Mouse (Mus musculus) midbrain, embryonic 16.5 days (tissue): Measurements from ENCODE around the gene Tbk1. TPM values are rescaled to one million over a fixed set of nuclear protein-coding genes. Genes with fewer than 3 reads are reported as not detected.
A peak's percentile ranks its signal among the peaks of the same experiment; 100 is the strongest.

ENCODE experiments used
- ATAC-seq: fragments of 200-750 bp; cut with Nextera tagmentation; 2 replicates; pipeline ENCODE4 v1.8.0; 2017; ENCODE audit warnings: moderate TSS enrichment
- H3K27ac ChIP-seq: fragments of 300-500 bp; sonication (generic); 2 replicates; pipeline ENCODE4 v1.5.1; 2014; ENCODE audit warnings: mild to moderate bottlenecking, low read length, mixed read lengths
- H3K27me3 ChIP-seq: fragments of 300-500 bp; sonication (generic); 2 replicates; pipeline ENCODE4 v1.6.1; 2014; ENCODE audit warnings: low read depth, low read length, mixed read lengths; ENCODE audit not compliant: control insufficient read depth, insufficient read depth
- H3K36me3 ChIP-seq: fragments of 300-500 bp; sonication (generic); 2 replicates; pipeline ENCODE4 v1.6.1; 2014; ENCODE audit warnings: mild to moderate bottlenecking, low read length, moderate library complexity, mixed read lengths; ENCODE audit not compliant: control insufficient read depth, insufficient read depth
- H3K4me1 ChIP-seq: fragments of 300-500 bp; sonication (generic); 2 replicates; pipeline ENCODE4 v1.6.1; 2014; ENCODE audit warnings: mild to moderate bottlenecking, low read length, mixed read lengths; ENCODE audit not compliant: control insufficient read depth, insufficient read depth
- H3K4me2 ChIP-seq: fragments of 300-500 bp; sonication (generic); 2 replicates; pipeline ENCODE4 v1.6.1; 2014; ENCODE audit warnings: mild to moderate bottlenecking, low read length, mixed read lengths
- H3K4me3 ChIP-seq: fragments of 300-500 bp; sonication (generic); 2 replicates; pipeline ENCODE4 v1.5.1; 2014; ENCODE audit warnings: low read depth, mild to moderate bottlenecking, low read length, moderate library complexity, mixed read lengths
- H3K9ac ChIP-seq: fragments of 300-500 bp; sonication (generic); 2 replicates; pipeline ENCODE4 v1.6.1; 2014; ENCODE audit warnings: low read depth, low read length, mixed read lengths
- H3K9me3 ChIP-seq: fragments of 300-500 bp; sonication (generic); replicated peaks from 2 replicates; pipeline ENCODE4 v1.6.1; 2014; ENCODE audit warnings: mild to moderate bottlenecking, low read length, mixed read lengths; ENCODE audit not compliant: control insufficient read depth, poor library complexity, severe bottlenecking
- WGBS: fragments of 180-500 bp; shearing (Covaris S2); extraction: QIAGEN DNeasy Blood & Tissue Kit; methylation state at CpG from one replicate; pipeline ENCODE4 v1.1.7; 2014; 5-methylcytosine and 5-hydroxymethylcytosine counted together
- polyA plus RNA-seq: library from polyadenylated mRNA; unstranded; fragments of >200 nt; fragmentation: Nextera tagmentation; extraction: Ambion mirVana; gene quantifications from 2 replicates; pipeline ENCODE4 v1.2.1, GENCODE M21; 2015

The Tbk1 gene
- polyA plus RNA-seq, 1 experiment from 2014 or later, result 35.9 TPM

- Histone ChIP-seq H3K4me2 (no peak overlapping the region), H3K27me3 (no peaks in the 10 kb centered on the region), H3K36me3 (no peaks in the 10 kb centered on the region), H3K9me3 (no peaks in the 10 kb centered on the region), H3K9ac (no peak overlapping the region), H3K4me3 (no peak overlapping the region), H3K27ac (no peak overlapping the region), H3K4me1 (no peaks in the 10 kb centered on the region)
- WGBS, result 69% methylated on average over 2 of the region's 2 CpGs
- no peak for ATAC-seq
Measured at GRCm38 (mm10) chr10:121519710-121520109, 66.9 kb downstream of the Tbk1 start.

- ATAC-seq, result no peak
- H3K9me3 ChIP-seq, result no peaks in the 10 kb centered on the region
- H3K4me2 ChIP-seq, result no peak overlapping the region
- H3K9ac ChIP-seq, result no peak overlapping the region
- WGBS, result 30% methylated on average over 18 of the region's 18 CpGs
- no peaks in the 10 kb centered on the region for H3K4me1 ChIP-seq
- no peaks in the 10 kb centered on the region for H3K36me3 ChIP-seq
- no peak overlapping the region for H3K4me3 ChIP-seq
- H3K27me3 ChIP-seq, result no peaks in the 10 kb centered on the region
- H3K27ac ChIP-seq, result no peak overlapping the region
Measured at GRCm38 (mm10) chr10:121516008-121516600, 70.5 kb downstream of the Tbk1 start.

- ATAC-seq, result no peak
- Histone ChIP-seq H3K36me3 (no peaks in the 10 kb centered on the region), H3K4me3 (no peak overlapping the region), H3K4me2 (no peak overlapping the region), H3K27ac (no peak overlapping the region), H3K9ac (no peak overlapping the region), H3K9me3 (no peaks in the 10 kb centered on the region), H3K27me3 (no peaks in the 10 kb centered on the region), H3K4me1 (peaks cover 12% of the 10 kb centered on the region; the same call in 1 of the 2 replicates)
- WGBS, result 34% methylated on average over 24 of the region's 24 CpGs
Measured at GRCm38 (mm10) chr10:121509751-121510643, 76.6 kb downstream of the Tbk1 start.

GRCm38 (mm10) chr10:121507755-121508544 is 78.6 kb downstream of the Tbk1 start:
- Histone ChIP-seq H3K36me3 (no peaks in the 10 kb centered on the region), H3K9me3 (no peaks in the 10 kb centered on the region), H3K27me3 (no peaks in the 10 kb centered on the region), H3K4me1 (peaks cover 16% of the 10 kb centered on the region), H3K27ac (no peak overlapping the region), H3K4me3 (no peak overlapping the region), H3K4me2 (no peak overlapping the region), H3K9ac (no peak overlapping the region)
- ATAC-seq, result no peak
- WGBS, result 90% methylated on average over 16 of the region's 16 CpGs

- no peaks in the 10 kb centered on the region for H3K36me3 ChIP-seq
- 43% methylated on average over 29 of the region's 29 CpGs for WGBS
- no peaks in the 10 kb centered on the region for H3K27me3 ChIP-seq
- H3K4me2 ChIP-seq, result no peak overlapping the region
- H3K27ac ChIP-seq, result peak overlapping the region; percentile 5; the same call in 1 of the 2 replicates
- no peak overlapping the region for H3K4me3 ChIP-seq
- peaks cover 16% of the 10 kb centered on the region for H3K4me1 ChIP-seq
- no peaks in the 10 kb centered on the region for H3K9me3 ChIP-seq
- no peak overlapping the region for H3K9ac ChIP-seq
- no peak for ATAC-seq
Measured at GRCm38 (mm10) chr10:121506731-121507583, 79.6 kb downstream of the Tbk1 start.

GRCm38 (mm10) chr10:121505929-121506328 is 80.7 kb downstream of the Tbk1 start:
- Histone ChIP-seq H3K4me1 (peaks cover 16% of the 10 kb centered on the region), H3K36me3 (no peaks in the 10 kb centered on the region), H3K9ac (peak overlapping the region; percentile 63; the same call in 1 of the 2 replicates), H3K4me2 (peak overlapping the region; percentile 73), H3K4me3 (no peak overlapping the region; the same call in 1 of the 2 replicates), H3K27me3 (no peaks in the 10 kb centered on the region), H3K27ac (peak overlapping the region; percentile 77), H3K9me3 (no peaks in the 10 kb centered on the region)
- 42% methylated on average over 7 of the region's 7 CpGs for WGBS
- ATAC-seq, result no peak

- 20% methylated on average over 35 of the region's 35 CpGs for WGBS
- H3K36me3 ChIP-seq, result no peaks in the 10 kb centered on the region
Measured at GRCm38 (mm10) chr10:121504973-121505911, 81.3 kb downstream of the Tbk1 start.

More at GRCm38 (mm10) chr10:121504973-121505911, 81.3 kb downstream of the Tbk1 start:
- Histone ChIP-seq H3K27me3 (no peaks in the 10 kb centered on the region), H3K27ac (peak overlapping the region; percentile 77), H3K9me3 (no peaks in the 10 kb centered on the region), H3K4me2 (peak overlapping the region; percentile 73), H3K9ac (peak overlapping the region; percentile 63), H3K4me1 (peaks cover 15% of the 10 kb centered on the region), H3K4me3 (peak overlapping the region; percentile 40)
- peak; percentile 95 for ATAC-seq
